24 mouse cellular contexts compared by ENCODE assay signal in the genomic region with DNA sequence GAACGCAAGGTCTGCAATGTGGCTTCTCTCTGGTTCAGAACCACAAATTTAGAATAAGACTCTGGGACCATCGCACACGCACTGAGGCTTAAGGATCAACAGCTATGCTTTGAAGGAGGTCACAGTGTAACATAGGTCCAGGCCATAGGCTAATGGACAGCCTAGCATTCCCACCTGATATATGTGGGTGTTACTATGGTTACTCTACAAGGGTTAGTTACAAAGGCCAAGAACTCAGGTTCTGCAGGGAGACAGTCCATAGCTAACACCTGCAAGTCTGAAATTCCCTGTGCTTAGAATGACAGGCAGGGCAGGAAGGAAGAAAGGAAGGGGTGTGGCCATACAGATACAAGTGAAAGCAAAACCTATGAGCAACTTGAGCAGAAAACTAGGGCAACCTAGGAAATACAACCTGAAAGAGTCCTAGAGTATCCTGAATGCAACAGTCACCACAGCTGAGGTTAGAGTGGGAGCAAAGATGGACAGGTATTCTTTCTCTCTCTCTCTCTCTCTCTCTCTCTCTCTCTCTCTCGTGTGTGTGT. TPM values are rescaled to one million over a fixed set of nuclear protein-coding genes. Genes with fewer than 3 reads are reported as not detected.
DNase-seq lines count a peak whose midpoint lies in the region; ATAC-seq and TF ChIP-seq lines count a peak whose summit lies in the region.
"Had no signal": no experiment of that assay in that cellular context is flagged by ENCODE, and none has a peak within 500 bp of the region (broad histone marks: within the 10 kb centered on the region; RNA-seq: fewer than 3 reads in every experiment).

No protein-coding gene starts in this region.

- H3K4me3 ChIP-seq in liver, embryonic 15.5 days (replicated peaks): no peak overlapping the region
- H3K4me3 ChIP-seq in liver, postnatal 0 days (ENCODE audit: low read depth, low read length): no peak overlapping the region
- H3K4me3 ChIP-seq in intestine, embryonic 15.5 days (replicated peaks): no peak overlapping the region
- H3K4me3 ChIP-seq in forebrain, embryonic 12.5 days (replicated peaks): no peak overlapping the region
- H3K4me3 ChIP-seq: erythroblast, embryonic 14.5 days; heart, embryonic 12.5 days; limb, embryonic 10.5 days had no signal

- 83% methylated on average over 4 of the region's 4 CpGs for WGBS in liver, embryonic 15.5 days (ENCODE audit: insufficient replicate concordance)
- 84% methylated on average over 4 of the region's 4 CpGs for WGBS in liver, postnatal 0 days (ENCODE audit: insufficient replicate concordance)
- WGBS in intestine, embryonic 15.5 days: 98% methylated on average over 4 of the region's 4 CpGs
- WGBS in forebrain, embryonic 12.5 days: 94% methylated on average over 4 of the region's 4 CpGs

- no peak for TF ChIP-seq CTCF in liver, postnatal 0 days (IDR thresholded peaks at IDR 0.05; ENCODE audit: low read depth)

- no peak for TF ChIP-seq EP300 in liver, postnatal 0 days (IDR thresholded peaks at IDR 0.05; ENCODE audit: low read depth)

- no peak overlapping the region for H3K4me2 ChIP-seq in liver, embryonic 15.5 days
- H3K4me2 ChIP-seq in liver, postnatal 0 days (ENCODE audit: low read depth, low read length): no peak overlapping the region
- no peak overlapping the region for H3K4me2 ChIP-seq in intestine, embryonic 15.5 days (replicated peaks)
- no peak overlapping the region for H3K4me2 ChIP-seq in forebrain, embryonic 12.5 days
- H3K4me2 ChIP-seq: heart, embryonic 12.5 days had no signal

- peaks cover 71% of the 10 kb centered on the region for H3K36me3 ChIP-seq in liver, embryonic 15.5 days (replicated peaks)
- H3K36me3 ChIP-seq in liver, postnatal 0 days (replicated peaks; ENCODE audit: insufficient read depth, low read length): peaks cover 41% of the 10 kb centered on the region
- no peaks in the 10 kb centered on the region for H3K36me3 ChIP-seq in intestine, embryonic 15.5 days
- peaks cover 50% of the 10 kb centered on the region for H3K36me3 ChIP-seq in forebrain, embryonic 12.5 days (replicated peaks)

- no peaks in the 10 kb centered on the region for H3K9me3 ChIP-seq in liver, embryonic 15.5 days (replicated peaks)
- H3K9me3 ChIP-seq in liver, postnatal 0 days (ENCODE audit: low read length): no peaks in the 10 kb centered on the region
- H3K9me3 ChIP-seq in intestine, embryonic 15.5 days: no peaks in the 10 kb centered on the region
- no peaks in the 10 kb centered on the region for H3K9me3 ChIP-seq in forebrain, embryonic 12.5 days
- H3K9me3 ChIP-seq: heart, embryonic 12.5 days; limb, embryonic 10.5 days had no signal

- H3K27me3 ChIP-seq in liver, embryonic 15.5 days: no peaks in the 10 kb centered on the region
- H3K27me3 ChIP-seq in liver, postnatal 0 days (ENCODE audit: insufficient read depth, low read length): no peaks in the 10 kb centered on the region
- no peaks in the 10 kb centered on the region for H3K27me3 ChIP-seq in intestine, embryonic 15.5 days (replicated peaks)
- H3K27me3 ChIP-seq in forebrain, embryonic 12.5 days: no peaks in the 10 kb centered on the region
- H3K27me3 ChIP-seq: heart, embryonic 12.5 days; Patski had no signal

- H3K9ac ChIP-seq in liver, embryonic 15.5 days: no peak overlapping the region
- no peak overlapping the region for H3K9ac ChIP-seq in liver, postnatal 0 days (replicated peaks)
- H3K9ac ChIP-seq in intestine, embryonic 15.5 days: no peak overlapping the region
- H3K9ac ChIP-seq in forebrain, embryonic 12.5 days: no peak overlapping the region
- H3K9ac ChIP-seq: heart, embryonic 12.5 days; liver, embryonic 14.5 days had no signal

- ATAC-seq in liver, embryonic 15.5 days (ENCODE audit: insufficient read depth): no peak
- no peak for ATAC-seq in liver, postnatal 0 days
- ATAC-seq in common myeloid progenitor, adult 5-6 weeks (replicated peaks; ENCODE audit: low read depth, poor library complexity, severe bottlenecking): peak; percentile 57
- ATAC-seq in intestine, embryonic 15.5 days: peak; percentile 31; the same call in 1 of the 2 replicates
- ATAC-seq in forebrain, embryonic 12.5 days (ENCODE audit: low FRiP score): no peak
- ATAC-seq: forebrain, embryonic 16.5 days; hindbrain, embryonic 16.5 days; midbrain, embryonic 16.5 days; Patski had no signal

- 0 out of 2 replicates have a peak overlapping the region, but pooled peaks have one; percentile 2 for H3K27ac ChIP-seq in liver, embryonic 15.5 days (replicated peaks)
- H3K27ac ChIP-seq in liver, postnatal 0 days (ENCODE audit: low read depth): no peak overlapping the region
- no peak overlapping the region for H3K27ac ChIP-seq in intestine, embryonic 15.5 days
- no peak overlapping the region for H3K27ac ChIP-seq in forebrain, embryonic 12.5 days
- H3K27ac ChIP-seq: limb, embryonic 10.5 days; liver, embryonic 14.5 days; stomach, postnatal 0 days had no signal

- no peak for DNase-seq in liver, postnatal 0 days
- DNase-seq in naive thymus-derived CD4-positive, alpha-beta T cell, adult 2 months (ENCODE audit: low read depth): peak; percentile 20
- DNase-seq in ovary, postnatal 36 days (ENCODE audit: low spot score): no peak
- DNase-seq in heart, postnatal 4 days: no peak
- DNase-seq: adrenal gland, postnatal 36 days; heart, postnatal 14 days; kidney, adult 9 months; kidney, postnatal 36 days; lung, postnatal 10 days; right cerebral cortex, postnatal 4 days; thymus, postnatal 14 days had no signal

- peaks cover 19% of the 10 kb centered on the region for H3K4me1 ChIP-seq in liver, embryonic 15.5 days (replicated peaks)
- no peaks in the 10 kb centered on the region for H3K4me1 ChIP-seq in liver, postnatal 0 days (ENCODE audit: insufficient read depth)
- H3K4me1 ChIP-seq in intestine, embryonic 15.5 days (replicated peaks): no peaks in the 10 kb centered on the region
- H3K4me1 ChIP-seq in forebrain, embryonic 12.5 days: no peaks in the 10 kb centered on the region
- H3K4me1 ChIP-seq: heart, embryonic 12.5 days; limb, embryonic 10.5 days had no signal

RNA-seq across cellular contexts. Expression of a gene that starts 27.9 kb away (rescaled TPM):
- polyA plus RNA-seq in liver, embryonic 15.5 days (2015; fragmentation: Nextera tagmentation; extraction: Ambion mirVana): 27.0 and 30.6 TPM in 2 replicates
- 17.1 and 22.1 TPM in 2 replicates for polyA plus RNA-seq in liver, postnatal 0 days (2015; fragmentation: Nextera tagmentation; extraction: Ambion mirVana)
- total RNA-seq in common myeloid progenitor, adult 5-6 weeks (2017): 71.0 and 77.9 TPM in 2 replicates
- polyA plus RNA-seq in intestine, embryonic 15.5 days (2015; fragmentation: Nextera tagmentation; extraction: Ambion mirVana): 42.3 and 49.3 TPM in 2 replicates
- polyA plus RNA-seq in forebrain, embryonic 12.5 days (2016; fragmentation: Nextera tagmentation; extraction: Ambion mirVana): 75.8 and 79.3 TPM in 2 replicates
- total RNA-seq in heart, postnatal 4 days (2021): 10 to 100 TPM; 29.1 to 30.1 TPM

RNA-seq across cellular contexts. Expression of a gene that starts 51.5 kb away (rescaled TPM):
- polyA plus RNA-seq in liver, embryonic 15.5 days (2015; fragmentation: Nextera tagmentation; extraction: Ambion mirVana): 16.8 and 19.3 TPM in 2 replicates
- 17.1 and 19.6 TPM in 2 replicates for polyA plus RNA-seq in liver, postnatal 0 days (2015; fragmentation: Nextera tagmentation; extraction: Ambion mirVana)
- total RNA-seq in common myeloid progenitor, adult 5-6 weeks (2017): 64.8 and 72.9 TPM in 2 replicates
- 51.7 and 52.2 TPM in 2 replicates for polyA plus RNA-seq in intestine, embryonic 15.5 days (2015; fragmentation: Nextera tagmentation; extraction: Ambion mirVana)
- 96.0 and 102 TPM in 2 replicates for polyA plus RNA-seq in forebrain, embryonic 12.5 days (2016; fragmentation: Nextera tagmentation; extraction: Ambion mirVana)
- 10 to 100 TPM; 26.7 to 31.9 TPM for total RNA-seq in heart, postnatal 4 days (2021)

RNA-seq across cellular contexts. Expression of a gene that starts 51.8 kb away (rescaled TPM):
- 9.7 and 11.3 TPM in 2 replicates for polyA plus RNA-seq in liver, embryonic 15.5 days (2015; fragmentation: Nextera tagmentation; extraction: Ambion mirVana)
- polyA plus RNA-seq in liver, postnatal 0 days (2015; fragmentation: Nextera tagmentation; extraction: Ambion mirVana): 9.0 and 10.2 TPM in 2 replicates
- 16.9 and 25.4 TPM in 2 replicates for total RNA-seq in common myeloid progenitor, adult 5-6 weeks (2017)
- 38.7 and 46.8 TPM in 2 replicates for polyA plus RNA-seq in intestine, embryonic 15.5 days (2015; fragmentation: Nextera tagmentation; extraction: Ambion mirVana)
- polyA plus RNA-seq in forebrain, embryonic 12.5 days (2016; fragmentation: Nextera tagmentation; extraction: Ambion mirVana): 74.6 and 77.5 TPM in 2 replicates
- total RNA-seq in heart, postnatal 4 days (2021): 10 to 100 TPM; 30.4 to 33.3 TPM

RNA-seq across cellular contexts. Expression of a gene that starts 57.3 kb away (rescaled TPM):
- 25.2 and 28.0 TPM in 2 replicates for polyA plus RNA-seq in liver, embryonic 15.5 days (2015; fragmentation: Nextera tagmentation; extraction: Ambion mirVana)
- polyA plus RNA-seq in liver, postnatal 0 days (2015; fragmentation: Nextera tagmentation; extraction: Ambion mirVana): 8.1 and 9.7 TPM in 2 replicates
- 53.3 and 69.8 TPM in 2 replicates for total RNA-seq in common myeloid progenitor, adult 5-6 weeks (2017)
- 38.5 and 38.8 TPM in 2 replicates for polyA plus RNA-seq in intestine, embryonic 15.5 days (2015; fragmentation: Nextera tagmentation; extraction: Ambion mirVana)
- polyA plus RNA-seq in forebrain, embryonic 12.5 days (2016; fragmentation: Nextera tagmentation; extraction: Ambion mirVana): 39.9 and 40.2 TPM in 2 replicates
- total RNA-seq in heart, postnatal 4 days (2021): 10 to 100 TPM; 15.2 to 16.2 TPM

Comparison
In these comparisons a context has a peak if more than half of its experiments do, and no peak if none do; other contexts are left out.
1. ATAC-seq: peak in common myeloid progenitor, adult 5-6 weeks (single experiment) and intestine, embryonic 15.5 days (single experiment); none in liver, embryonic 15.5 days (single experiment), liver, postnatal 0 days (single experiment) and forebrain, embryonic 12.5 days (single experiment).